Mouse (Mus musculus) myocyte (in vitro differentiated cells): ENCODE measurements around the gene Wif1. TPM values are rescaled to one million over a fixed set of nuclear protein-coding genes. Genes with fewer than 3 reads are reported as not detected.

Experiments
- H3K27me3 ChIP-seq: one replicate; pipeline ENCODE4 v1.6.1; 2011; ENCODE audit not compliant: control insufficient read depth, insufficient read depth, insufficient read length
- H3K36me3 ChIP-seq: one replicate; pipeline ENCODE4 v1.6.1; 2011; ENCODE audit not compliant: control insufficient read depth, insufficient read depth
- H3K4me2 ChIP-seq: one replicate; pipeline ENCODE4 v1.6.1; 2011; ENCODE audit warnings: low read depth, control low read depth
- H3K4me3 ChIP-seq: one replicate; pipeline ENCODE4 v1.5.1; 2011; ENCODE audit warnings: mild to moderate bottlenecking, control low read depth, moderate library complexity
- H3K79me2 ChIP-seq: one replicate; pipeline ENCODE4 v1.6.1; 2011; ENCODE audit not compliant: control insufficient read depth, insufficient read depth
- H3ac ChIP-seq: one replicate; pipeline ENCODE4 v1.6.1; 2011; ENCODE audit not compliant: control insufficient read depth, insufficient read length
- CEBPB ChIP-seq: IDR thresholded peaks from 2 replicates; pipeline ENCODE4 v1.6.1; 2011; ENCODE audit warnings: mild to moderate bottlenecking, moderate library complexity; ENCODE audit not compliant: poor library complexity, insufficient read depth, severe bottlenecking
- E2F4 ChIP-seq: IDR thresholded peaks from one replicate; pipeline ENCODE4 v1.6.1; 2011; ENCODE audit warnings: mild to moderate bottlenecking, control low read depth, moderate library complexity; ENCODE audit not compliant: insufficient read depth
- MAX ChIP-seq: IDR thresholded peaks from one replicate; pipeline ENCODE4 v1.6.1; 2011; ENCODE audit warnings: low read depth, mild to moderate bottlenecking, control low read depth
- MYOD1 ChIP-seq, 3 experiments: IDR thresholded peaks; one replicate each; pipeline ENCODE4 v1.6.1; 2011; ENCODE audit warnings: control low read depth in 2 of 3, low read depth in 2 of 3, mild to moderate bottlenecking in 2 of 3, moderate library complexity in 1 of 3; ENCODE audit not compliant: insufficient read length in 2 of 3, control insufficient read depth in 1 of 3
- MYOG ChIP-seq, 3 experiments: IDR thresholded peaks; one replicate each; pipeline ENCODE4 v1.6.1; 2011; ENCODE audit warnings: control low read depth in 2 of 3, low read depth in 2 of 3, mild to moderate bottlenecking in 2 of 3; ENCODE audit not compliant: insufficient read length in 2 of 3, control insufficient read depth in 1 of 3, insufficient read depth in 1 of 3
- POLR2A ChIP-seq: IDR thresholded peaks from one replicate; pipeline ENCODE4 v1.6.1; 2011; ENCODE audit warnings: low read depth, mild to moderate bottlenecking, control low read depth, moderate library complexity; ENCODE audit not compliant: insufficient read length
- POLR2AphosphoS2 ChIP-seq: IDR thresholded peaks from one replicate; pipeline ENCODE4 v1.6.1; 2011; ENCODE audit warnings: low read depth, control low read depth; ENCODE audit not compliant: insufficient read length
- REST ChIP-seq: IDR thresholded peaks from one replicate; pipeline ENCODE4 v1.6.1; 2011; ENCODE audit warnings: mild to moderate bottlenecking, control low read depth, moderate library complexity; ENCODE audit not compliant: insufficient read depth, insufficient read length
- SRF ChIP-seq: IDR thresholded peaks from one replicate; pipeline ENCODE4 v1.6.1; 2011; ENCODE audit warnings: low read depth; ENCODE audit not compliant: control insufficient read depth, insufficient read length
- TCF12 ChIP-seq: IDR thresholded peaks from one replicate; pipeline ENCODE4 v1.6.1; 2011; ENCODE audit warnings: mild to moderate bottlenecking, control low read depth; ENCODE audit not compliant: poor library complexity, insufficient read depth, severe bottlenecking
- TCF3 ChIP-seq: IDR thresholded peaks from one replicate; pipeline ENCODE4 v1.6.1; 2011; ENCODE audit warnings: low read depth, control low read depth; ENCODE audit not compliant: insufficient read length
- USF1 ChIP-seq: IDR thresholded peaks from one replicate; pipeline ENCODE4 v1.6.1; 2011; ENCODE audit warnings: low read depth, mild to moderate bottlenecking, control low read depth, moderate library complexity
- polyA plus RNA-seq: library from polyadenylated mRNA; unstranded; fragments of >200 nt; fragmentation: generic; extraction: Trizol; gene quantifications from one replicate; pipeline ENCODE4 v1.2.1, GENCODE M21; 2012; ENCODE audit warnings: missing spikeins

Gene Wif1
- polyA plus RNA-seq, 1 experiment, result 0.08 TPM

DNA sequence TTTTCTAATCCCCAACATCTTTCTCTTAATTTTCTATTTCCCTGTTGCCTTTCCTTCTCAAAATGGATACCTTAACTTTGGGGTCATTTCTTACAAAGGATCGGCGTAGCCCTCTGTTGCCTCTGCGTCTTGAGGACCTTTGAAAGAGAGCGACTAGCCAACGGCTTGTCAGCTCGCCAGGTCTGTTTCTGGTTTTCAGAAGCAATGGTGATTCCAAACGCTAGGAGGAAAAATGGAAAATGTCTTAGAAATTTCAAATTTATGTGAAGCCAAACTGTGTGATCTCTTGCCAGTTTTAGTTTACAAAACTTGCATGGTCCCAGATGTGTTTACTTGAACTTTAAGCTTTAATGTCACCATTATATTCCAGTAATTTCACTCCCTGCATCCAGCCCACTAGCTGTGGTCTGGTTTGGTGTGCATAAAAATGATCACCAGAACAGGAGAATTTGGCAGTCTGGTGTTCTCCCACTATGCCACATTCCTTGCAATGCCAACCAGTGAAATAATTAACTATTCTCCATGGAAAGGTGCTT is 33.7 kb downstream of the Wif1 start:
- TF ChIP-seq TCF12, result no peak
- TF ChIP-seq MAX, result no peak
- no peak for TF ChIP-seq REST
- no peak for TF ChIP-seq USF1
- no peak for TF ChIP-seq POLR2A
- no peak for TF ChIP-seq CEBPB
- TF ChIP-seq MYOG (IDR thresholded peaks at IDR 0.05; ENCODE audit: control insufficient read depth in 1 of 3, insufficient read depth in 1 of 3, insufficient read length in 2 of 3, low read depth in 2 of 3), result no peak
- TF ChIP-seq POLR2AphosphoS2, result no peak
- TF ChIP-seq MYOD1 (IDR thresholded peaks at IDR 0.05; ENCODE audit: control insufficient read depth in 1 of 3, insufficient read length in 2 of 3, low read depth in 2 of 3), result no peak
- TF ChIP-seq E2F4, result no peak
- TF ChIP-seq TCF3, result no peak
- no peak overlapping the region for H3K4me2 ChIP-seq
- H3K4me3 ChIP-seq, result no peak overlapping the region
- H3K36me3 ChIP-seq, result no peaks in the 10 kb centered on the region
- peaks cover 25% of the 10 kb centered on the region for H3K27me3 ChIP-seq
- H3ac ChIP-seq, result no peak overlapping the region
- H3K79me2 ChIP-seq, result no peaks in the 10 kb centered on the region

DNA sequence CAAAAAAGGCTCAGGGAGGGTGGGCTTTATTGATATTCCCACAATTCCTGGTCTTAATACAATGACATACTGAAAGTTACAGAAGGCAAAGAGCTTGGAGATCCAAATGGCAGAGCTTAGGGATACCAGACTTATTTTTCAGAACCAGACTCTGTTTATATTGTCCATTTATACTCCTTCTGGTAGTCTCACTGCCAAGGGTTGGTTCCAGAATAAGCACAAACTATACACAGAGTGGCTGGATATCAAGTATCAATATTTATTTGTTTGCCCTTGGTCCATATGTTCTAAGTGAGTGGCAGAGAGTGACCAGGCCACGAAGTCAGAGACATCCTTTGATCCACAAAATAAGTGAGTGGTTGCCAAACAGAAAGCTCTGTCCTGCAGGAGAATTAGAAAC is 34.2 kb downstream of the Wif1 start:
- no peaks in the 10 kb centered on the region for H3K79me2 ChIP-seq
- no peak for TF ChIP-seq CEBPB
- no peak for TF ChIP-seq POLR2A
- TF ChIP-seq MAX, result no peak
- no peak for TF ChIP-seq REST
- TF ChIP-seq USF1, result no peak
- TF ChIP-seq MYOD1 (IDR thresholded peaks at IDR 0.05; ENCODE audit: control insufficient read depth in 1 of 3, insufficient read length in 2 of 3, low read depth in 2 of 3), result no peak
- TF ChIP-seq TCF3, result no peak
- TF ChIP-seq POLR2AphosphoS2, result no peak
- no peak for TF ChIP-seq E2F4
- TF ChIP-seq TCF12, result no peak
- no peak for TF ChIP-seq MYOG (IDR thresholded peaks at IDR 0.05; ENCODE audit: control insufficient read depth in 1 of 3, insufficient read depth in 1 of 3, insufficient read length in 2 of 3, low read depth in 2 of 3)
- TF ChIP-seq SRF, result no peak

GRCm38 (mm10) chr10:121070742-121071141 is 37.0 kb downstream of the Wif1 start:
- no peak for TF ChIP-seq MYOG (IDR thresholded peaks at IDR 0.05; ENCODE audit: control insufficient read depth in 1 of 3, insufficient read depth in 1 of 3, insufficient read length in 2 of 3, low read depth in 2 of 3)
- TF ChIP-seq POLR2AphosphoS2, result no peak
- TF ChIP-seq E2F4, result no peak
- TF ChIP-seq MAX, result no peak
- no peak for TF ChIP-seq TCF12
- no peak for TF ChIP-seq SRF
- TF ChIP-seq POLR2A, result no peak
- Histone ChIP-seq H3K4me3 (no peak overlapping the region), H3K4me2 (no peak overlapping the region), H3K79me2 (no peaks in the 10 kb centered on the region), H3K36me3 (no peaks in the 10 kb centered on the region), H3ac (no peak overlapping the region), H3K27me3 (peaks cover 22% of the 10 kb centered on the region)

More for the DNA sequence above, 34.2 kb downstream of the Wif1 start:
- no peak overlapping the region for H3K4me3 ChIP-seq
- no peak overlapping the region for H3K4me2 ChIP-seq
- H3K36me3 ChIP-seq, result no peaks in the 10 kb centered on the region
- peaks cover 29% of the 10 kb centered on the region for H3K27me3 ChIP-seq
- H3ac ChIP-seq, result no peak overlapping the region

DNA sequence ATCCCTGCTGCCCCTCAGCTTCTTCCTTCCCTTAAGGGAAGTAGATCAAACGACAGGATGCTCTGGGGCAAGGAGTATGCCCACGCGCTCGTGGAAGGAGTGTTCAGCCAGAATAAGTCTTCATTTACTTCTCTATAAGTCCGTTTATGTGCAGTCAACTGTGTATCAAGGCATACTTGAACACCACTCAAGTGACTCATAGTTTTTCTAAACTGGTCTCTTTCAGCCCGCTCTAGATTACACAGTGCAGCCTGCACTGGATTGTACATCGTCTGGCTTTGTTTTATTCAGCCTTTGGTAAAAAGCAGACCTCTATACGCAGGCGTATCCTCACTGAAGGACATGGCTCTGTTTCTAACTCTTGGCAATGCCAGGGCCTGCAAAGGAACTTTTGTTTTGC is 46.7 kb downstream of the Wif1 start:
- Histone ChIP-seq H3K4me3 (no peak overlapping the region), H3K27me3 (peaks cover 23% of the 10 kb centered on the region), H3K4me2 (no peak overlapping the region), H3K79me2 (no peaks in the 10 kb centered on the region), H3K36me3 (no peaks in the 10 kb centered on the region), H3ac (no peak overlapping the region)
- TF ChIP-seq MAX (no peak), CEBPB (no peak), TCF3 (no peak), TCF12 (no peak), SRF (no peak), MYOG (IDR thresholded peaks at IDR 0.05; ENCODE audit: control insufficient read depth in 1 of 3, insufficient read depth in 1 of 3, insufficient read length in 2 of 3, low read depth in 2 of 3) (no peak), POLR2A (no peak), USF1 (no peak), POLR2AphosphoS2 (no peak), E2F4 (no peak), REST (no peak), MYOD1 (IDR thresholded peaks at IDR 0.05; ENCODE audit: control insufficient read depth in 1 of 3, insufficient read length in 2 of 3, low read depth in 2 of 3) (no peak)

GRCm38 (mm10) chr10:121082881-121083280 is 49.1 kb downstream of the Wif1 start:
- H3K4me3 ChIP-seq, result no peak overlapping the region
- H3K79me2 ChIP-seq, result no peaks in the 10 kb centered on the region
- no peaks in the 10 kb centered on the region for H3K36me3 ChIP-seq
- TF ChIP-seq TCF12 (no peak), POLR2A (no peak), POLR2AphosphoS2 (no peak), E2F4 (no peak), SRF (no peak), REST (no peak), MYOG (IDR thresholded peaks at IDR 0.05; ENCODE audit: control insufficient read depth in 1 of 3, insufficient read depth in 1 of 3, insufficient read length in 2 of 3, low read depth in 2 of 3) (no peak), MYOD1 (IDR thresholded peaks at IDR 0.05; ENCODE audit: control insufficient read depth in 1 of 3, insufficient read length in 2 of 3, low read depth in 2 of 3) (no peak), USF1 (no peak), CEBPB (no peak), MAX (no peak), TCF3 (no peak)
- H3ac ChIP-seq, result no peak overlapping the region
- no peak overlapping the region for H3K4me2 ChIP-seq
- peaks cover 18% of the 10 kb centered on the region for H3K27me3 ChIP-seq
